Mouse (Mus musculus): Measurements from ENCODE around the gene Mprip. TPM values are rescaled to one million over a fixed set of nuclear protein-coding genes. Genes with fewer than 3 reads are reported as not detected.

The Mprip gene
- total RNA-seq, 2 experiments from 2014 or later: 75.6 to 87.2 TPM

- Histone ChIP-seq H3K27ac (no peak overlapping the region), H3K4me3 (no peak overlapping the region)
- peak; percentile 83 for DNase-seq
- intact Hi-C loops (cut with DNase I): no loop called here
- peak; percentile 97 for TF ChIP-seq CTCF (IDR thresholded peaks at IDR 0.05)
Measured at GRCm38 (mm10) chr11:59778181-59778873, 117.2 kb downstream of the Mprip start.

GRCm38 (mm10) chr11:59778874-59779223, 117.7 kb downstream of the Mprip start:
- Histone ChIP-seq H3K27ac (no peak overlapping the region), H3K4me3 (no peak overlapping the region)
- no peak for TF ChIP-seq CTCF (IDR thresholded peaks at IDR 0.05)
- intact Hi-C loops (cut with DNase I): no loop called here
- DNase-seq: no peak

- intact Hi-C loops (cut with DNase I): no loop called here
- TF ChIP-seq CTCF (IDR thresholded peaks at IDR 0.05): no peak
- no peak for DNase-seq
- H3K4me3 ChIP-seq: no peak overlapping the region
- H3K27ac ChIP-seq: no peak overlapping the region
Measured at GRCm38 (mm10) chr11:59779406-59779805, 118.3 kb downstream of the Mprip start.

GRCm38 (mm10) chr11:59780241-59780640, 119.1 kb downstream of the Mprip start:
- H3K4me3 ChIP-seq: no peak overlapping the region
- DNase-seq: no peak
- intact Hi-C loops (cut with DNase I): no loop called here
- TF ChIP-seq CTCF (IDR thresholded peaks at IDR 0.05): no peak
- no peak overlapping the region for H3K27ac ChIP-seq

GRCm38 (mm10) chr11:59782091-59782590, 121.0 kb downstream of the Mprip start:
- intact Hi-C loops (cut with DNase I): no loop called here
- DNase-seq: no peak
- Histone ChIP-seq H3K4me3 (no peak overlapping the region), H3K27ac (no peak overlapping the region)
- no peak for TF ChIP-seq CTCF (IDR thresholded peaks at IDR 0.05)

- intact Hi-C loops (cut with DNase I): no loop called here
- DNase-seq: no peak
- H3K27ac ChIP-seq: no peak overlapping the region
- TF ChIP-seq CTCF (IDR thresholded peaks at IDR 0.05): no peak
- no peak overlapping the region for H3K4me3 ChIP-seq
Measured at GRCm38 (mm10) chr11:59783591-59783990, 122.5 kb downstream of the Mprip start.

GRCm38 (mm10) chr11:59786444-59787198, 125.5 kb downstream of the Mprip start:
- DNase-seq: no peak
- peak overlapping the region; percentile 68 for H3K4me3 ChIP-seq
- intact Hi-C loops (cut with DNase I): no loop called here
- no peak for TF ChIP-seq CTCF (IDR thresholded peaks at IDR 0.05)
- no peak overlapping the region for H3K27ac ChIP-seq

- TF ChIP-seq CTCF (IDR thresholded peaks at IDR 0.05): no peak
- intact Hi-C loops (cut with DNase I): no loop called here
- peak within 1 kb of the TSS; percentile 68 for H3K4me3 ChIP-seq
- no peak within 1 kb of the TSS for H3K27ac ChIP-seq
- DNase-seq: peak; percentile 66
Measured at GRCm38 (mm10) chr11:59787199-59787781, 126.2 kb downstream of the Mprip start, which contains the start of gene Pld6. Gene Pld6, minus strand, starts transcription at chr11:59787645.

- no peak for DNase-seq
- no peak for TF ChIP-seq CTCF (IDR thresholded peaks at IDR 0.05)
- H3K4me3 ChIP-seq: no peak overlapping the region
- intact Hi-C loops (cut with DNase I): no loop called here
- no peak overlapping the region for H3K27ac ChIP-seq
Measured at GRCm38 (mm10) chr11:59789311-59789710, 128.2 kb downstream of the Mprip start.

- TF ChIP-seq CTCF (IDR thresholded peaks at IDR 0.05): no peak
- no peak overlapping the region for H3K4me3 ChIP-seq
- no peak overlapping the region for H3K27ac ChIP-seq
- DNase-seq: no peak
- intact Hi-C loops (cut with DNase I): no loop called here
Measured at GRCm38 (mm10) chr11:59793390-59793789, 132.3 kb downstream of the Mprip start.

- no peak; the same call in 1 of the 2 replicates for TF ChIP-seq CTCF (IDR thresholded peaks at IDR 0.05)
- intact Hi-C loops (cut with DNase I): no loop called here
- H3K27ac ChIP-seq: no peak overlapping the region
- DNase-seq: no peak
- H3K4me3 ChIP-seq: no peak overlapping the region
Measured at GRCm38 (mm10) chr11:59800412-59800811, 139.3 kb downstream of the Mprip start.

GRCm38 (mm10) chr11:59801881-59802280, 140.8 kb downstream of the Mprip start:
- intact Hi-C loops (cut with DNase I): no loop called here
- DNase-seq: no peak
- Histone ChIP-seq H3K27ac (no peak overlapping the region), H3K4me3 (no peak overlapping the region)
- no peak for TF ChIP-seq CTCF (IDR thresholded peaks at IDR 0.05)

- H3K27ac ChIP-seq: peak overlapping the region; percentile 69
- peak; percentile 61 for DNase-seq
- intact Hi-C loops (cut with DNase I): no loop called here
- no peak for TF ChIP-seq CTCF (IDR thresholded peaks at IDR 0.05)
- no peak overlapping the region; the same call in 1 of the 2 replicates for H3K4me3 ChIP-seq
Measured at GRCm38 (mm10) chr11:59803516-59803915, 142.4 kb downstream of the Mprip start.

All from gastrocnemius, adult 2 months (tissue).